Mouse (Mus musculus): Measurements from ENCODE around the gene Gm13090.

- no peak for TF ChIP-seq CTCF (IDR thresholded peaks at IDR 0.05; ENCODE audit: low read depth, low read length)
- no peak for TF ChIP-seq POLR2A (IDR thresholded peaks at IDR 0.05; ENCODE audit: borderline replicate concordance, low read depth, low read length)
Observed at GRCm38 (mm10) chr4:151108834-151109241, 19.5 kb downstream of the Gm13090 start.

Measured in bone marrow macrophage, adult 2 months (primary cell).